ENCODE assay signal across 22 mouse cellular contexts in genomic region chr13:94050036-94050435, GRCm38 (mm10). TPM values are rescaled to one million over a fixed set of nuclear protein-coding genes. Genes with fewer than 3 reads are reported as not detected.
DNase-seq lines count a peak whose midpoint lies in the region; ATAC-seq and TF ChIP-seq lines count a peak whose summit lies in the region.
"Had no signal": no experiment of that assay in that cellular context is flagged by ENCODE, and none has a peak within 500 bp of the region (broad histone marks: within the 10 kb centered on the region; RNA-seq: fewer than 3 reads in every experiment).

No protein-coding gene starts in this region.

- TF ChIP-seq POLR2A in liver, adult 2 months (IDR thresholded peaks at IDR 0.05; ENCODE audit: extremely low read depth, insufficient read depth, low read length): no peak
- TF ChIP-seq POLR2A in CH12.LX (IDR thresholded peaks at IDR 0.05; ENCODE audit: low read depth, low read length): no peak
- TF ChIP-seq POLR2A in cerebellum, adult 2 months (IDR thresholded peaks at IDR 0.05; ENCODE audit: borderline replicate concordance, insufficient read depth, low read length): no peak

- no peaks in the 10 kb centered on the region for H3K9me3 ChIP-seq in liver, embryonic 12.5 days (replicated peaks)
- no peaks in the 10 kb centered on the region for H3K9me3 ChIP-seq in CH12.LX (replicated peaks; ENCODE audit: low read length)
- H3K9me3 ChIP-seq: embryonic facial prominence, embryonic 12.5 days; heart, embryonic 12.5 days; limb, embryonic 13.5 days; midbrain, embryonic 12.5 days had no signal

- no peak overlapping the region for H3K9ac ChIP-seq in liver, adult 2 months (ENCODE audit: low read depth, low read length)
- H3K9ac ChIP-seq in liver, embryonic 12.5 days: no peak overlapping the region
- H3K9ac ChIP-seq in CH12.LX (ENCODE audit: insufficient read depth, low read depth): no peak overlapping the region
- H3K9ac ChIP-seq: embryonic facial prominence, embryonic 12.5 days; heart, embryonic 12.5 days; limb, embryonic 13.5 days; lung, embryonic 14.5 days; midbrain, embryonic 12.5 days had no signal

- no peak overlapping the region for H3K4me2 ChIP-seq in liver, embryonic 12.5 days
- peak overlapping the region; percentile 45; the same call in 1 of the 2 replicates for H3K4me2 ChIP-seq in CH12.LX (ENCODE audit: insufficient read depth, low read depth, poor library complexity, severe bottlenecking)
- H3K4me2 ChIP-seq: embryonic facial prominence, embryonic 12.5 days; heart, embryonic 12.5 days; limb, embryonic 13.5 days; lung, embryonic 14.5 days; midbrain, embryonic 12.5 days had no signal

- WGBS in liver, adult 2 months: 25% methylated on average over 7 of the region's 7 CpGs
- 45% methylated on average over 7 of the region's 7 CpGs for WGBS in liver, embryonic 12.5 days (ENCODE audit: insufficient replicate concordance)
- WGBS in cerebellum, adult 2 months: 78% methylated on average over 7 of the region's 7 CpGs

- peak; percentile 3 for DNase-seq in embryo, embryonic 10 days (ENCODE audit: low spot score)
- DNase-seq in embryo, embryonic 9.5 days (ENCODE audit: extremely low spot score): no peak
- peak; percentile 32 for DNase-seq in liver, adult 2 months (ENCODE audit: extremely low read depth, low read depth, low spot score)
- DNase-seq in CH12.LX (ENCODE audit: extremely low read depth): peak; percentile 14
- no peak for DNase-seq in cerebellum, adult 2 months
- no peak for DNase-seq in cerebellum, adult 9-11 months
- DNase-seq: B cell, adult 2 months; cerebellum, postnatal 36 days; heart, postnatal 36 days; kidney, adult 11 months; kidney, postnatal 14 days; lung, embryonic 14.5 days; retina, postnatal 1 day; thymus, adult 18-20 months had no signal

- no peaks in the 10 kb centered on the region for H3K79me2 ChIP-seq in liver, adult 2 months (ENCODE audit: control insufficient read depth, insufficient read depth, low read length)
- no peaks in the 10 kb centered on the region for H3K79me2 ChIP-seq in CH12.LX (replicated peaks; ENCODE audit: control insufficient read depth, extremely low read depth, insufficient read depth, poor library complexity, severe bottlenecking)

- in situ Hi-C loops in CH12.LX (cut with MboI; ENCODE audit: low pct_ligation_motif_present, low pct_unique_long_range_greater_than_20kb, low sequenced_read_pairs): no loop called here

- H3K4me3 ChIP-seq in liver, adult 2 months (ENCODE audit: insufficient read depth, low read depth, low read length): no peak overlapping the region
- no peak overlapping the region for H3K4me3 ChIP-seq in liver, embryonic 12.5 days
- no peak overlapping the region for H3K4me3 ChIP-seq in CH12.LX (replicated peaks in 1 of 3; ENCODE audit: low read depth in 2 of 3, low read length in 2 of 3, poor library complexity in 1 of 3)
- H3K4me3 ChIP-seq in cerebellum, adult 2 months (replicated peaks; ENCODE audit: insufficient read depth, low read depth, low read length): no peak overlapping the region
- H3K4me3 ChIP-seq: embryonic facial prominence, embryonic 12.5 days; heart, embryonic 12.5 days; limb, embryonic 13.5 days; midbrain, embryonic 12.5 days had no signal

- no peak overlapping the region for H3K27ac ChIP-seq in liver, adult 2 months (replicated peaks; ENCODE audit: insufficient read depth, low read depth, low read length)
- H3K27ac ChIP-seq in liver, embryonic 12.5 days: no peak overlapping the region
- no peak overlapping the region for H3K27ac ChIP-seq in CH12.LX (ENCODE audit: insufficient read depth, low read depth)
- no peak overlapping the region for H3K27ac ChIP-seq in cerebellum, adult 2 months (ENCODE audit: insufficient read depth, low read length)
- H3K27ac ChIP-seq: embryonic facial prominence, embryonic 12.5 days; limb, embryonic 13.5 days; midbrain, embryonic 12.5 days had no signal

- dilution Hi-C loops in CH12.LX (cut with MboI; ENCODE audit: extremely low pct_ligation_motif_present, extremely low pct_unique_long_range_greater_than_20kb, low sequenced_read_pairs): no loop called here

- H3K36me3 ChIP-seq in liver, adult 2 months (ENCODE audit: control insufficient read depth, insufficient read depth, low read length): no peaks in the 10 kb centered on the region
- no peaks in the 10 kb centered on the region for H3K36me3 ChIP-seq in liver, embryonic 12.5 days
- no peaks in the 10 kb centered on the region for H3K36me3 ChIP-seq in CH12.LX (replicated peaks in 1 of 2; ENCODE audit: control insufficient read depth in 1 of 2, insufficient read depth in 1 of 2, low read length in 1 of 2)
- H3K36me3 ChIP-seq: embryonic facial prominence, embryonic 12.5 days; heart, embryonic 12.5 days; limb, embryonic 13.5 days; midbrain, embryonic 12.5 days had no signal

- no peak for TF ChIP-seq EP300 in CH12.LX (IDR thresholded peaks at IDR 0.05; ENCODE audit: low read length)

- TF ChIP-seq CTCF in liver, adult 2 months (IDR thresholded peaks at IDR 0.05; ENCODE audit: low read depth, low read length): no peak
- TF ChIP-seq CTCF in CH12.LX (conservative IDR thresholded peaks at IDR 0.05 in 1 of 2, IDR thresholded peaks at IDR 0.05 in 1 of 2; ENCODE audit: low read depth in 2 of 2, low read length in 2 of 2): no peak
- no peak for TF ChIP-seq CTCF in cerebellum, adult 2 months (IDR thresholded peaks at IDR 0.05; ENCODE audit: borderline replicate concordance, insufficient read depth, low read depth, low read length)

- no peak for TF ChIP-seq RAD21 in CH12.LX (IDR thresholded peaks at IDR 0.05; ENCODE audit: low read depth, low read length)

- peaks cover 2% of the 10 kb centered on the region for H3K4me1 ChIP-seq in liver, adult 2 months (ENCODE audit: control insufficient read depth, insufficient read depth, low read length)
- no peaks in the 10 kb centered on the region for H3K4me1 ChIP-seq in liver, embryonic 12.5 days
- peaks cover 0 to 8% of the 10 kb centered on the region in 2 experiments; a peak in 2 of 4 replicates for H3K4me1 ChIP-seq in CH12.LX (ENCODE audit: control insufficient read depth in 1 of 2, insufficient read depth in 2 of 2)
- no peaks in the 10 kb centered on the region for H3K4me1 ChIP-seq in cerebellum, adult 2 months (ENCODE audit: control insufficient read depth, insufficient read depth, low read length)
- H3K4me1 ChIP-seq: embryonic facial prominence, embryonic 12.5 days; heart, embryonic 12.5 days; limb, embryonic 13.5 days; midbrain, embryonic 12.5 days had no signal

- no peaks in the 10 kb centered on the region for H3K27me3 ChIP-seq in liver, adult 2 months (ENCODE audit: control insufficient read depth, insufficient read depth, low read length)
- peaks cover 4% of the 10 kb centered on the region for H3K27me3 ChIP-seq in liver, embryonic 12.5 days (replicated peaks)
- no peaks in the 10 kb centered on the region for H3K27me3 ChIP-seq in CH12.LX (replicated peaks)
- no peaks in the 10 kb centered on the region for H3K27me3 ChIP-seq in cerebellum, adult 2 months (ENCODE audit: control insufficient read depth, insufficient read depth, low read length)
- H3K27me3 ChIP-seq: embryonic facial prominence, embryonic 12.5 days; heart, embryonic 12.5 days; limb, embryonic 13.5 days had no signal

- ATAC-seq in liver, embryonic 12.5 days: no peak
- peak; percentile 88 for ATAC-seq in megakaryocyte, adult 5-6 weeks (ENCODE audit: poor library complexity, severe bottlenecking)
- ATAC-seq: forebrain, embryonic 16.5 days; hindbrain, embryonic 16.5 days had no signal

TF ChIP-seq in CH12.LX, 34 proteins besides CTCF, POLR2A, EP300 and RAD21:
- TF ChIP-seq UBTF (IDR thresholded peaks at IDR 0.05; ENCODE audit: low read depth, low read length) (no peak), IRF4 (IDR thresholded peaks at IDR 0.05; ENCODE audit: low read depth, low read length) (no peak)

RNA-seq across cellular contexts. Expression of gene Lhfpl2, which starts 7.6 kb away (rescaled TPM):
- 8.7 and 8.9 TPM in 2 replicates for total RNA-seq in liver, adult 2 months (2014; rRNA removed)
- 3.0 and 4.1 TPM in 2 replicates for polyA plus RNA-seq in liver, adult 2 months (2012; rRNA removed)
- polyA plus RNA-seq in liver, embryonic 12.5 days (2016; fragmentation: Nextera tagmentation; extraction: Ambion mirVana): 7.1 and 8.5 TPM in 2 replicates
- total RNA-seq in CH12.LX (2012; rRNA removed) (not detected in 2 replicates), CH12.LX (2014; rRNA removed) (not detected in 2 replicates)
- not detected in 2 replicates for polyA plus RNA-seq in CH12.LX (2012; ENCODE audit: insufficient read length, low read depth)
- total RNA-seq in megakaryocyte, adult 5-6 weeks (2015): 2.4 and 2.7 TPM in 2 replicates
- 2.9 and 3.9 TPM in 2 replicates for total RNA-seq in megakaryocyte, adult 5-6 weeks (2017)
- polyA plus RNA-seq in cerebellum, adult 2 months (2012; rRNA removed): 22.5 and 25.6 TPM in 2 replicates

Comparison
In these comparisons a context has a peak if more than half of its experiments do, and no peak if none do; other contexts are left out.
1. DNase-seq: peak in embryo, embryonic 10 days (single experiment), liver, adult 2 months (single experiment) and CH12.LX (single experiment); none in embryo, embryonic 9.5 days (single experiment), cerebellum, adult 2 months (0 of 2) and cerebellum, adult 9-11 months (single experiment).